Mouse (Mus musculus) neural tube, embryonic 13.5 days (tissue): ENCODE measurements around the gene Cxadr. TPM values are rescaled to one million over a fixed set of nuclear protein-coding genes. Genes with fewer than 3 reads are reported as not detected.
A peak's percentile ranks its signal among the peaks of the same experiment; 100 is the strongest.

ENCODE experiments used
- ATAC-seq: fragments of 200-750 bp; cut with Nextera tagmentation; 2 replicates; pipeline ENCODE4 v1.8.0; 2017; ENCODE audit warnings: low read depth, mild to moderate bottlenecking, moderate TSS enrichment, moderate library complexity
- H3K27ac ChIP-seq: fragments of 300-500 bp; sonication (generic); replicated peaks from 2 replicates; pipeline ENCODE4 v1.5.1; 2015; ENCODE audit warnings: moderate library complexity, mild to moderate bottlenecking, inconsistent platforms
- H3K27me3 ChIP-seq: fragments of 300-500 bp; sonication (generic); 2 replicates; pipeline ENCODE4 v1.6.1; 2015; ENCODE audit warnings: mild to moderate bottlenecking, inconsistent platforms
- H3K36me3 ChIP-seq: fragments of 300-500 bp; sonication (generic); 2 replicates; pipeline ENCODE4 v1.6.1; 2015; ENCODE audit warnings: mild to moderate bottlenecking, inconsistent platforms
- H3K4me1 ChIP-seq: fragments of 300-500 bp; sonication (generic); replicated peaks from 2 replicates; pipeline ENCODE4 v1.6.1; 2015; ENCODE audit warnings: inconsistent platforms
- H3K4me2 ChIP-seq: fragments of 300-500 bp; sonication (generic); 2 replicates; pipeline ENCODE4 v1.6.1; 2015; ENCODE audit warnings: inconsistent platforms, mild to moderate bottlenecking, moderate library complexity
- H3K4me3 ChIP-seq: fragments of 300-500 bp; sonication (generic); 2 replicates; pipeline ENCODE4 v1.5.1; 2015; ENCODE audit warnings: mild to moderate bottlenecking, inconsistent platforms
- H3K9ac ChIP-seq: fragments of 300-500 bp; sonication (generic); 2 replicates; pipeline ENCODE4 v1.6.1; 2015; ENCODE audit warnings: moderate library complexity, mild to moderate bottlenecking, inconsistent platforms
- H3K9me3 ChIP-seq: fragments of 300-500 bp; sonication (generic); 2 replicates; pipeline ENCODE4 v1.6.1; 2016; ENCODE audit warnings: inconsistent platforms
- WGBS: fragments of 180-500 bp; shearing (Covaris S2); methylation state at CpG from one replicate; pipeline ENCODE4 v1.1.7; 2015; 5-methylcytosine and 5-hydroxymethylcytosine counted together
- polyA plus RNA-seq: library from polyadenylated mRNA; unstranded; fragments of >200 nt; fragmentation: Nextera tagmentation; extraction: Ambion mirVana; gene quantifications from 2 replicates; pipeline ENCODE4 v1.2.1, GENCODE M21; 2015

Gene Cxadr
- polyA plus RNA-seq, 1 experiment from 2014 or later = 92.8 TPM

DNA sequence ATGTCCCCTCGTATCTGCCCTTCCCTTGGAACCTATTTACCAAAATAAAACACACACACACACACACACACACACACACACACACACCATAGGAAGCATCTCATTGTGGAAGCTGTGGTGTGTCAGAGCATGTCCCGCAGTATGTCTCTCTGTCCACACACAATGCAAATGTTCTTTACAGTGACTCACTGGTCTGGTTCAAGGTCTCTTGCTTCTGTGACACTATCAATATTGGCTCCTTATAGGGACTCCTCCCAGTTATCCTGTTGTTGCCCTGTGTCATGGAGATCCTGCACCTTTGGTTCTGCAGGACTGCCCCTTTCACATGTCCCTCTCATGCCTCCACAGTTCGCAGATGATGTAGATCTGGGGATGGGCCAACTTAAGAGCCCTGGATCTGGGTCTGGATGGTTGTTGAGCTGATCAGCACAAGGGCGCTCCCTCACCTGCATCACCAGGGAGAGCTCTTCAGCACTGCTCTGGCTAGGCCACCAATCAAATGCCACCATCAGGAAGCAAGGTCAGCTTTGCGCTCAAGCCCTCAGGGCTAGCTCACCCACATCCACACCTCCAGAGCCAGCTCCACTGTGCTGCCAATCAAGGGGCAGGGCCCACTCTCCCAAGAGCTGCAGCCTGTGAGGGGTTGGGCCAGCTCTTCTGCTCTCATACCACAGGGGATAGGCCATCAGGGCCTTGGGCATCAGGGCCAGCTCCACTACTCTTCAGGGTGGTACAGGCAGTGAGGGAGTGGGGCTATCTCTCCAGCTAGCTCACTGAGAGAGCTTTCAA, 21.0 kb upstream of the Cxadr start:
- no peak overlapping the region for H3K4me2 ChIP-seq
- no peak for ATAC-seq
- no peak overlapping the region for H3K27ac ChIP-seq
- H3K4me1 ChIP-seq = no peaks in the 10 kb centered on the region
- H3K36me3 ChIP-seq = no peaks in the 10 kb centered on the region
- H3K4me3 ChIP-seq = no peak overlapping the region
- no peaks in the 10 kb centered on the region for H3K27me3 ChIP-seq
- no peak overlapping the region for H3K9ac ChIP-seq
- H3K9me3 ChIP-seq = no peaks in the 10 kb centered on the region
- 90% methylated on average over 5 of the region's 5 CpGs for WGBS

DNA sequence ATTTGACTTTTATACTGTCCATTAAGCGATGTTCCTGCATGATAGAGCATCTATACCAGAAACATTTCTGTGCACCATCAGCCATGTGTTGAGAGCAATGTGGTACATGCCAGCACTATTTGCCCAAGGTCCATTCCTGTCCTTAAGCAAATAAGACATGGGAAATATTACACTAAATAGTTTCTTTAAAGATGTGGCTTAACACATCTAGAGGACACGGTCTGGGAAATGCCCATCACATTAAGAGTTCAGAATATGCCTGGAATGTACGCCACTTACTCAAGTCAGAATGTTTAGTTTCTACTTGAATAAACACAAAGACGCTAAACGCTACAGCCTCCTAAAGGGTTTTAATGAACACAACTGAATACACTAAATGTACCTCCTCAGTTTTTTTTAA, 18.1 kb upstream of the Cxadr start:
- no peak for ATAC-seq
- Histone ChIP-seq H3K4me2 (no peak overlapping the region), H3K4me1 (no peaks in the 10 kb centered on the region), H3K27me3 (no peaks in the 10 kb centered on the region), H3K36me3 (no peaks in the 10 kb centered on the region), H3K9me3 (no peaks in the 10 kb centered on the region), H3K27ac (no peak overlapping the region), H3K4me3 (no peak overlapping the region), H3K9ac (no peak overlapping the region)
- 79% methylated on average over 5 of the region's 5 CpGs for WGBS

DNA sequence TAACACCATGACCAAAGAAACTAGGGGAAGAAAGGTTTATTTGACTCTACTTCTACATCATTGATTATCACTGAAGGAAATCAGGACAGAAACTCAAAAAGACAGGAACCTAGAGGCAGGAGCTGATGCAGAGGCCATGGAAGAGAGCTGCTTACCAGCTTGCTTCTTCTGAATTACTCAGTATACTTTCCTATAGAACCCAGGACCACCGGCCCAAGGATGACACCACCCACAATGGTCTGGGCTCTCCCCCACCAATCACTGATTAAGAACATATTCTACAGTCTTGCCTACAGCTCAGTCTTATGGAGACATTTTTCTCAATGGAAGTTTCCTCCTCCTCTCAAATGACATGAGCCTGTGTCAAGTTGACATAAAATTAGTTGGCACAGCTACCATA, 7.2 kb upstream of the Cxadr start:
- no peak overlapping the region for H3K4me2 ChIP-seq
- no peak overlapping the region for H3K27ac ChIP-seq
- H3K9me3 ChIP-seq = no peaks in the 10 kb centered on the region
- H3K27me3 ChIP-seq = no peaks in the 10 kb centered on the region
- H3K9ac ChIP-seq = no peak overlapping the region
- H3K36me3 ChIP-seq = no peaks in the 10 kb centered on the region
- H3K4me1 ChIP-seq = no peaks in the 10 kb centered on the region
- whole genome bisulfite sequencing = 85% methylated on average over 1 of the region's 1 CpGs
- no peak for ATAC-seq
- no peak overlapping the region for H3K4me3 ChIP-seq

DNA sequence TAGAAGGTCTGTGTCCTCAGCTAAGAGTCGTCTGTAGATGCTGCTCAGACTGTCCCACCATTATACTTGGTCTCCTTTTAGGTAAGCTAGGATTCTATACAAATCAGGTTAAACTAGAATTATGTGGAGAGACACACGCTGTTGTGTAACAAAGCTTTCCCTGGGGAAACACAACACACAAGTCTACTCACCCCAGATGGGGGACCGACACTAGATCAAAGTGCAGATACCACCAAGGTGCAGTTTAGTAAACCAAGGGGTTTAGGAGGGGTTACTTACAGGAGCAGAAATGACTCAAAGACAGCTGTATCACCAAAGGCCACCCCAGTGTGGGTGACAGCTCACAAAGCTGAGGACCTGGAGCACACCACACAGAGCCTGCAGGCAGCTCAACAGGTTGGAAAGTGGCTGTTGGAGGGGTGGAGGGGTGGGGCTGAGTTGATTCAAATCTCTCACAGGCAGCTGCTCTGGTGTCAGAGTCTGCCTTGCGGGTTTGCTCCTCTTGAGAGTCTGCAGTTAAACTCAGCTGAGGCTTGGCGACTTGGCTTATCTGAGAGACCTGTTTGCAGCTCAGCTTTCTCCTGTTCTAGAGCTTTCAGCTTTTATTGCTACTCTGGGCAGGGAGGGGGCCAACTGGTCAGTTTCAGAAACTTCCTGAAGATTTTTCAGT, 6.5 kb upstream of the Cxadr start:
- H3K4me3 ChIP-seq = no peak overlapping the region
- H3K4me2 ChIP-seq = no peak overlapping the region
- no peaks in the 10 kb centered on the region for H3K27me3 ChIP-seq
- H3K4me1 ChIP-seq = no peaks in the 10 kb centered on the region
- no peaks in the 10 kb centered on the region for H3K36me3 ChIP-seq
- H3K27ac ChIP-seq = no peak overlapping the region
- WGBS = 54% methylated on average over 5 of the region's 5 CpGs
- no peak overlapping the region for H3K9ac ChIP-seq
- no peak for ATAC-seq
- no peaks in the 10 kb centered on the region for H3K9me3 ChIP-seq

DNA sequence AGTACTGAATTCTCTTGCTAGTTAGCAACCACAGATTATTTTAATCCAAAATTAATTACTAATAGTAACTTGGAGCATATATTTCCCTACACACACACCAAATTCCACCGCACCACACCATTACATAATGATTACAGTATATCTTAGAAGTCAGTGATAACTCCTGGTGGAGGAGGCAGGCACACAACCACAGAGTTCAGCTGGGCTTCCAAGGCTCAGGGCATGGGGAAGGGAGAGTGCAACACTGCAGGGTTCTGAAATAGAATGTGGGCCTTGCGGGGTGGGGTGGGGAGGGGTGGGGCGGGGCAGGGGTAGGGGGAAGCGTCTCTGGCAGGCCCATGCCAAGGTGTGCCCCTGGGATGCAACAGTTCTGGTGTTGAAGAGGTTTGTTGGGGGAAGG, 5.7 kb upstream of the Cxadr start:
- no peak for ATAC-seq
- no peak overlapping the region for H3K4me3 ChIP-seq

DNA sequence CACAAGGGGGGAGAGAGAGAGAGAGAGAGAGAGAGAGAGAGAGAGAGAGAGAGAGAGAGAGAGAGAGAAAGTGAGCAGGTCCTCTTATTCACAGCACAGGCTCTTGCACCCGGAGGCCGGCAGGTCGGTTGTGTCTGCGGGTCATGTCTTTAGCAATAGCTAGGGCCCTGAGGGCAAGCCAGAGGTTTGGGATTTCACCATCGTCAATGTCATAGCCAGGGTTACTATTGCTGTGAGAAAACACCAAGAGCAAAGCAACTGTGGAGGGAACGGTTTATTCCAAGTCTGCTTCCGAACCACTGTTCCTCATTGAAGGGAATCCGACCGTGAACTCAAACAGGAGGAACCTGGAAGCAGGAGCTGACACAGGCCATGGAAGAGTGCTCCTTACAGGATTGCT, 5.2 kb upstream of the Cxadr start:
- WGBS = 74% methylated on average over 9 of the region's 9 CpGs
- Histone ChIP-seq H3K27me3 (no peaks in the 10 kb centered on the region), H3K4me2 (no peak overlapping the region), H3K9ac (no peak overlapping the region), H3K4me3 (no peak overlapping the region), H3K4me1 (peaks cover 5% of the 10 kb centered on the region; the same call in 1 of the 2 replicates), H3K36me3 (no peaks in the 10 kb centered on the region), H3K9me3 (no peaks in the 10 kb centered on the region), H3K27ac (no peak overlapping the region)
- ATAC-seq = no peak

More for the DNA sequence above, 5.7 kb upstream of the Cxadr start:
- 0 out of 2 replicates have a peak, but pooled peaks cover under 1% of the 10 kb centered on the region for H3K4me1 ChIP-seq
- no peaks in the 10 kb centered on the region for H3K27me3 ChIP-seq
- no peaks in the 10 kb centered on the region for H3K9me3 ChIP-seq
- H3K36me3 ChIP-seq = no peaks in the 10 kb centered on the region
- H3K4me2 ChIP-seq = no peak overlapping the region
- H3K9ac ChIP-seq = no peak overlapping the region
- WGBS = 53% methylated on average over 4 of the region's 4 CpGs
- no peak overlapping the region for H3K27ac ChIP-seq

DNA sequence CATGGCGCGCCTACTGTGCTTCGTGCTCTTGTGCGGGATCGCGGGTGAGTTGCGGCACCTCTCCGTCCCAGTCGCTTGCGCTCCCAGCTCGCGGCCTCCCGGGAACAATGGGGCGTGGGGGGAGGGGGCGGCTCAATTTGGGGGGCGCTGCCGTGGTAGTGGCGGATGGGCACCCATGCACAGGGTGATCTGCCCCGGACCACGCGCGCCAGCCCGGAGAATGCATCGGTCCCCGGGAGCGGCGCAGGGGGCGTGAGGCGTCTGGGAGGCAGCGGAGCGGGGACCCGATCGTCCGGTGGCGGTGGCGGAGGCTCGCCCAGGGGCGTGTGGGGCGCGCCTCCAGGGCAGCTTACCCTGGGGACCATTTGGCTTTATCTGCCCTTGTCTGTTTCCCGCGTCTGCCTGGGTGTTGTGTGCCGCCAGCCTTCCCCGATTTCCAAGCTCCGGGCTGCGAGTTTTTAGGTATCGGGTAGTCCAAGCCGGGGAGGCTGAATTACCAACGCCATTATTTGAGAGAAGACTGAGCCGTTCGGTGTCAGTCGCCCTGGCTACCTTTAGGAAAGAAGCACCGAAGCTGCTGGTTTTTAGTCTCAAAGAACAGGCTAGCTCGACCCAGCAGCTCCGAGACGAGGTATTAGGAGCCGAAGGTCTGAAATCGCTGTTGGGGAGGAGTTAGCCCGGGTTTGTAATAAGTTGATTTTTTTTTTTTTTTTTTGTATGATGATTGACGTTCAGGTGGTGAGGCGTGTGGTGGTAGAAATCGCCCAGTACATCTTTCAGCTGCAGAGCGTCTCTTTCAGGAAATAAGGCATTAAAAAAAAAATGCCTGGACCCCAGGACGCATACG, 765 bp downstream of the Cxadr start:
- no peaks in the 10 kb centered on the region for H3K36me3 ChIP-seq
- no peaks in the 10 kb centered on the region for H3K27me3 ChIP-seq
- H3K4me2 ChIP-seq = peak overlapping the region; percentile 78
- peaks cover 43% of the 10 kb centered on the region for H3K4me1 ChIP-seq
- peak; percentile 77 for ATAC-seq
- no peaks in the 10 kb centered on the region for H3K9me3 ChIP-seq
- peak overlapping the region; percentile 94 for H3K27ac ChIP-seq
- H3K9ac ChIP-seq = peak overlapping the region; percentile 91
- WGBS = under 1% methylated on average over 65 of the region's 65 CpGs
- peak overlapping the region; percentile 93 for H3K4me3 ChIP-seq

DNA sequence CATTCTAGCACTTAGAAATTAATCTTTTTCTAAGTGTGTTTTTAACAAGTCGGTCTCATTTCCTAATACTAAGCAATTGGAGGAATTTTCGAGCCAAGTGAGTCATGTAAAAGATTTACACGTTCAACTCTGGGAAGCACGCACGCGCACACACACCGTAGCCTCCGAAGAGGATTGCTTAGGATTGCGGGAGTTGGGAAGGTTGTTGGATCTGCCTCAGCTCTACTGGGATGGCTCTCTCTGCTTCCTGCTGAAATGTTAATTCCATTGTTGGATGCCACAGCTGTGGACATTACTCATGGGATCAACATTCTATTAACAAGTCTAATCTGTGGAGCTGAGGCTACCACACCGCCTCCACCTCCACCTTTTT, 1.4 kb downstream of the Cxadr start:
- Histone ChIP-seq H3K9ac (peak overlapping the region; percentile 91), H3K27me3 (no peaks in the 10 kb centered on the region), H3K9me3 (no peaks in the 10 kb centered on the region), H3K4me3 (peak overlapping the region; percentile 93), H3K4me2 (peak overlapping the region; percentile 78), H3K27ac (peak overlapping the region; percentile 94), H3K4me1 (peaks cover 43% of the 10 kb centered on the region), H3K36me3 (no peaks in the 10 kb centered on the region)
- ATAC-seq = no peak
- WGBS = 2% methylated on average over 10 of the region's 10 CpGs

DNA sequence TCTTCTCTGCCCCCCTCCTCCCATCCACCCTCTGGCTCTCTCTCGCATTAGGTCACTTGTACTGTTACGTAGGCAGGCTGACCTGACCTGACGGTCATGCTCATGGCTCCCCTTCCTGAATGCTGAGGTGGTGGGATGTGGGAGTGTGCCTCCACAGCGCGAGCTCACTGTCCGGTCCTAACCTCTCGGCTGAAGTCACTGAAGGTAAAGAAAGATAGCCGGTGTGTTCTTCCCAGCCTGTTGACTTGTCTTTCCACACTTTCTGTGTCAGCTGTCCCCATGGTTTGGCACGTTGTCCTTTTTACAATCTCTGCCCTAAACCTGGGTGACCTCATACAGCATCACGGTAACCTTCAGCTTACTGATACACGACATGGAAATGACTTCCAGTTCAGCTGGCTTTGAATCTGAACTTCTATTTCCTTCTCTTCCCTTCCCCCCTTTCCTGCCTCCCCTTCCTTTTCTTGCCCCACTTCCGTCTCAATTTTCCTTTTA, 4.4 kb downstream of the Cxadr start:
- no peak overlapping the region for H3K4me3 ChIP-seq
- no peak overlapping the region for H3K9ac ChIP-seq
- no peak overlapping the region for H3K4me2 ChIP-seq
- ATAC-seq = no peak
- H3K27me3 ChIP-seq = no peaks in the 10 kb centered on the region
- H3K9me3 ChIP-seq = no peaks in the 10 kb centered on the region
- peaks cover 44% of the 10 kb centered on the region for H3K4me1 ChIP-seq
- WGBS = 88% methylated on average over 12 of the region's 12 CpGs
- H3K27ac ChIP-seq = no peak overlapping the region
- peaks cover 5% of the 10 kb centered on the region; the same call in 1 of the 2 replicates for H3K36me3 ChIP-seq

DNA sequence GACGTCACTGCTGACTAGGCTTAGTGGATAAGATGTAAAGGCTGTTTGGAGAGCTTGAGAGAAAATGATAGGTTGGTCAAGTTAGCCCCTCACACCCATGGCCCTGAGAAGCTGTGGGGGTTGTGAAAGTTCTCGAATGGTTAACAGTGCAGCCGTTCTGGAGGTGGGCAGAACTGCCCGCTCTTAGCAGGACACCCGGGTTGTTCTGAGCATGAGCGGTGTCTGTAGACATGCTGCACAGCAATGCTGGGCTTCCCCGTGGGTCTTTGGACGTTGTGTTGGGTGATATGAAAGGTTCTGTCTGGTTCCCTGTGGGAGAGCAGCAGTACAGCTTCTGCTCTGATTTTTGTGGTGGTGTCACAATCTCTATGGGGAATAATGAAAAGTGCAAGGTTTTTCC, 5.3 kb downstream of the Cxadr start:
- no peaks in the 10 kb centered on the region for H3K27me3 ChIP-seq
- no peak for ATAC-seq
- H3K36me3 ChIP-seq = peaks cover 5% of the 10 kb centered on the region; the same call in 1 of the 2 replicates
- H3K27ac ChIP-seq = no peak overlapping the region
- no peaks in the 10 kb centered on the region for H3K9me3 ChIP-seq
- 89% methylated on average over 8 of the region's 8 CpGs for WGBS
- H3K4me1 ChIP-seq = peaks cover 48% of the 10 kb centered on the region
- no peak overlapping the region for H3K4me2 ChIP-seq
- H3K4me3 ChIP-seq = no peak overlapping the region
- no peak overlapping the region for H3K9ac ChIP-seq

DNA sequence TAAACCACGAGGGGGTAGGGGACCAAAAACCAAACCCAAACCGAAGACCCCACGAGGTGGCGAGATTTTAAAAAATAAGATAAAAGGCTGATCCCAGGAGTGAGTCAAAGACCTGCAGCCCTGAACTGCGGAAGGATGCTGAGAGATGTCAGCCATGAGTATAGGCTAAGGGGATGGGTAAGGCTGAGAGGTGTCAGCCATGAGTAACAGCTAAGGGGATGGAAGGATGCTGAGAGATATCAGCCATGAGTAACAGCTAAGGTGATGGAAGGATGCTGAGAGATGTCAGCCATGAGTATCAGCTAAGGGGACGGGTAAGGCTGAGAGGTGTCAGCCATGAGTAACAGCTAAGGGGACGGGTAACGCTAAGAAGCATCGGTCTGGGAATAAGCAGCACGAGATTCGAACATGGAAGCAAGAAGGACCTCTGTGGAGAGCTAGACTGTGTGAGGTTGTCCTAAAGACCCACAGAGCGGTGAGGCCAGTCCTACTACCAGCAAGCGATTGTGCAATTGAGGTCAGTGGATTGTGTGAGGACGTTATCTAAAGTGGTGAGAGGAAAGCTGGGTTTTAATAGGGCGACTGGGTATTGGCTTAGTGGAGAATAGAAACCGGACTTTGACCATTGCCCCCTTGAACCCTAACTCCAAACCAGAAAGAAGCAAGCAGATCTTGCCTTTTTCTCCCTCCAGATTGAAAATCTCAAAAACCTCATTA, 6.3 kb downstream of the Cxadr start:
- H3K9ac ChIP-seq = no peak overlapping the region
- peaks cover 57% of the 10 kb centered on the region for H3K4me1 ChIP-seq
- no peaks in the 10 kb centered on the region for H3K27me3 ChIP-seq
- no peaks in the 10 kb centered on the region for H3K9me3 ChIP-seq
- no peak overlapping the region for H3K4me2 ChIP-seq
- H3K36me3 ChIP-seq = peaks cover 5% of the 10 kb centered on the region; the same call in 1 of the 2 replicates
- H3K4me3 ChIP-seq = no peak overlapping the region
- ATAC-seq = no peak
- H3K27ac ChIP-seq = no peak overlapping the region
- WGBS = 97% methylated on average over 16 of the region's 16 CpGs
